Mouse (Mus musculus) adrenal gland, adult 10 weeks (tissue): Measurements from ENCODE around the gene Gm28845. TPM values are rescaled to one million over a fixed set of nuclear protein-coding genes. Genes with fewer than 3 reads are reported as not detected.

ENCODE experiments used
- polyA plus RNA-seq: library from polyadenylated mRNA; stranded (reverse); fragments of 350-450 nt; fragmentation: Illumina TruSeq; extraction: RNeasy Lipid Tissue Mini Kit (QIAGEN cat#74804); gene quantifications from one replicate; pipeline ENCODE4 v1.2.3, GENCODE M21; 2014; ENCODE audit warnings: low read depth, low replicate concordance

The Gm28845 gene
- not detected for polyA plus RNA-seq

DNA sequence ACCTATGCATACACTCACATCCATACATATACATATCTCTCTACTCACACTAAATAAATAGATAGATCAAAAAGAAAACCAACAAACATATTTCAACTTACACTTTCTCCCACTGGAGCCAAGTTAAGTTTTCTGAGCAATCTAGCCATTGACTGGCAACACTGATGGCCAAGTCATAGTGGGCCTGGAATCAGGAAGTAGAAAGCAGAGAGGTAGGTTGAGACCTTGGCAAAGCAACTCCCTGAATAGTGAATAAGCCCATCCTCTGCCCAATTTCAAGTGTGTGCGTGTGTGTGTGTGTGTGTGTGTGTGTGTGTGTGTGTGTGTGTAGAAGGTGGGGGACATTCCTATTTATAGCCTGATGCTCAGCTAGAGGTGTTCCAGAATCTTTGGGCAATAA, at the start of gene Gm28845:
Gm28845 (minus strand) TSS at position 121 of the 400 bp plus-strand sequence.

DNA sequence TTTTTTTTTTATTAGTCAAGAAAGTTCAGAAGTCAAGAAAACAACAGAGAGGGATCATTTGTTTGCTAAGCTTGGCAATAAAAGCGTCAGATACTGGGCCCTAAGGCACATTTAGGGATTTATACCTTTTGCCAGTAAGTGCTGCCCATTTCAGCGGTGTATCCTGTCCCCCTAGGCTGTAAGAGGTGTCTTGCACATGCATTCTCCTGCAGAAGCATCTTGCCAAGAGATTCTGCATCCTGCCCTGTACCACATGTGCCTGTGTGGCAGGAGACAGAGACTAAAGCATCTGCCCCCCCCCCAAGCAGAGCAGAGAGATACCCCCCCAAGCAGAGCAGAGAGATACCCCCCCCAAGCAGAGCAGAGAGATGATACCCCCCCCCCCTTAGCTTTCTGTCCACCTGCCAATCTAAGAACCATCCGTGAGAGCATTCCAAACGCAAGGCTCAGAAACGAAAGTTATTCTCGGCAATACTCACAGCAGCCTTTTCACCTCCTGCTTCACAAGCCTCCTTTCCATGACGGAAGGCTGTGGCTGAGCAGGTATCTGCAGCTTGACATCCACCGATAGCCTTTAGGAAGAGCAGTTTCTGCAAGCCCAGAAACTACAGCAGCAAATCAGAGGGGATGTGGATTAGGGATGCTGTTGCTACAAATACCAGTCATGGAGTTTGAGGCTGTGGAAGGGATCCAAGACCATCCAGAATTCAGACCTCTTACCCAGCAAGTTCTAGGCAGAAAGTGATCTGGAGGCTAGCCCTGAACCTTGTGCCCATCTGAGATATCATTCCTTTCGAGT, 3.4 kb upstream of the Gm28845 start, which contains the start of gene D630023F18Rik:
D630023F18Rik (minus strand) TSS at position 641 of the 799 bp plus-strand sequence.

DNA sequence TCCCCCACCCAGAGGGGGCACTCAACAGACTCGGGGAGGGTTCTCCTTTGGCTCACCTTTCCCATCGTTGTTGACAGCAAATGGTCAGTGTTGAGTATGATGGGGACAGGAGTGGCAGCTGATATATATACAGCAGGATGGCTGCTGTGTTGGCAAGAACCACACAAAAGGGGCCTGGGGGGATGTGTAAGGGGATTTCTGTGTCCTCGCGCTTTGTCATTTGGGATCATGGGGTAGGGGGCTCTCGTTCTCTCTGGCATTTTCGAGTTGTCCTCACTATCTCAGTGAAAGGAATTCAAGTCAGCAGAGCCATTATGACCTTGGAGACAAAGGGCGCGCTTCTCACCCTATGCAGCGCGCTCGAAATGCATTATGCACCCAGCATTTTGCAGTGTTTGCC, 16.1 kb downstream of the Gm28845 start, which contains the start of gene Cryga:
Cryga (minus strand) TSS at position 101 of the 400 bp plus-strand sequence.

DNA sequence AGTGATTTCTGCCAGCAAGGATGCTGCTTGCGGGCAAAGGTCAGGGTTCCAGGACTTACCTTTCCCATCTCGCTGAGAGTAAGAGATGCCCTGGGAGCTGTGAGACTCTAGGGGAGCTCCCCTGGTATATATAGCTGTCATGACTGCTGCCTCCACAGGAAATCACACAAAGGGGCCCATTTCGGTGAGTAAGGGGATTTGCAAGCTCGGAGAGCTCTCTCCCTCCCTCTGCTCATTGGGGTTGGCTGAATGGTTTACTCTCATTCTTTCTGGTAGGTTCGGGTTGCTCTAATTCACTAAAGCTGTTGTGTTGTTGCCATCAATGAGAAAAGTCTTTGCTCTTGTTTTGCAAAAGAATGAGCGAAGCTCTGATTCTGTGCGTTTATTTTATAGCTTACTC, 37.2 kb downstream of the Gm28845 start, which contains the start of gene Crygb:
Crygb (minus strand) TSS at position 101 of the 400 bp plus-strand sequence.

DNA sequence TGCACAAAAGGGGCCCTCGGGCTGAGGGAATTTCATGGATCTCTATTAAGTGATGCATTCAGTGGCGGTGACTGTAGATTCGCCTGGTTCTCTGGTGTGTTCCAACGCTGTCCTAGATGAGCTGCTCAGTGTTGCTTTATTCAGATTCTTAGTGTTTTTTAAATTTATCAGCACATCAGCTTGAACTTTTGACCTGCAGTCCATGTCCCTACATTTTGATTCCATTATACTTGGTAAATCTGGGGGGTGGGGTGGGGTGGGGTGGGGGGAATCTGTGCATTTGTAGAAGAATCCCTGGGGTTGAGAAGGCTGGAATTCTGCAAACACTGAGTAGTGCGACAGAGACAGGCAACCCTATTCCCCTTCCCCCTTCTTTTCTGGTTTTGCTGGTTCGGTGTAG, 45.8 kb downstream of the Gm28845 start, which contains the start of gene Crygc:
Crygc (minus strand) TSS at position 101 of the 400 bp plus-strand sequence.

DNA sequence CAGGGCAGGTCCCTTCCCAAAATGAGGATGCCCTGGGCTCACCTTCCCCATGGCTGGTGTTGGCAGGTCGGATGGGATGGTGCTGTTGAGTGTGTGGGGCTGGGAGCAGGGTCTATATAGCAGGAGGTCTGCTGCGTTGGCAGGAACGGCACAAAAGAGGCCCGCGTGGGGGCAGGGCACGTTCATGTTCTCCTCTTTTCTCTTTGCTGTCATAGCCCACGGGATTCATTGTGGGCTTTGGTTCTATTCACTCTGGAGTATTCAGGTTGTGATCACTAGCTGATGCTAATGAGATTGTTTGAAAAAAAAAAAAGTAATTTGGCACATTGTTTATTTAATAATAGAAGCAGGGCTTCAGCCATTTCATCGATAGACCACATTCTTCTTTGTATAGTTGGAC, 56.0 kb downstream of the Gm28845 start, which contains the start of gene Crygd:
Crygd (minus strand) TSS at position 101 of the 400 bp plus-strand sequence.

DNA sequence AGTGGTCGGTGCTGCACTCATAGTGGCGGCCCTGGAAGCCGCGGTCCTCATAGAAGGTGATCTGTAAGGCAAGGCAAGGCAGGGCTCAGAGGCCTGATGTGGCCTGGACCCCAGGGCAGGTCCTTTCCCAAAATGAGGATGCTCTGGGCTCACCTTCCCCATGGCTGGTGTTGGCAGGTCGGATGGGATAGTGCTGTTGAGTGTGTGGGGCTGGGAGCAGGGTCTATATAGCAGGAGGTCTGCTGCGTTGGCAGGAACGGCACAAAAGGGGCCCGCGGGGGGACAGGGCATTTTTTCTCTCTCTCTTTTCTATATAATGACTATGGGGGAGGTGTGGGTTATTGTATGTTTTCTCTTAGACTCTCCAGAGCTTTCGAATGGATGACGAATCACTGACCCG, 68.4 kb downstream of the Gm28845 start, which contains the start of gene Cryge:
Cryge (minus strand) TSS at position 198 of the 400 bp plus-strand sequence.

Other genes starting within 250 kb of the Gm28845 start
- 10.3 TPM for gene Plekhm3, start 162.7 kb downstream of the Gm28845 start, polyA plus RNA-seq
- 2,102 TPM for gene Akr1cl, start 86.8 kb downstream of the Gm28845 start, polyA plus RNA-seq
- not detected for gene Cryge, start 68.4 kb downstream of the Gm28845 start, polyA plus RNA-seq
- gene Crygd, start 56.1 kb downstream of the Gm28845 start, polyA plus RNA-seq = not detected
- gene Crygc, start 45.9 kb downstream of the Gm28845 start, polyA plus RNA-seq = not detected
- not detected for gene Crygb, start 37.3 kb downstream of the Gm28845 start, polyA plus RNA-seq
- not detected for gene Cryga, start 16.2 kb downstream of the Gm28845 start, polyA plus RNA-seq
- gene D630023F18Rik, start 3.7 kb upstream of the Gm28845 start, polyA plus RNA-seq = not detected
- 1,552 TPM for gene Idh1, start 66.9 kb upstream of the Gm28845 start, polyA plus RNA-seq
- 31.7 TPM for gene Pikfyve, start 67.1 kb upstream of the Gm28845 start, polyA plus RNA-seq
- gene Pth2r, start 162.5 kb upstream of the Gm28845 start, polyA plus RNA-seq = not detected